Mouse (Mus musculus) embryo, embryonic 11.5 days (tissue): ENCODE data around the gene Kcnh6.

ENCODE experiments used
- DNase-seq: peaks from one replicate; pipeline ENCODE4 v3.0.0-alpha.2; 2012; ENCODE audit warnings: low read depth, low spot score

Gene Kcnh6

DNA sequence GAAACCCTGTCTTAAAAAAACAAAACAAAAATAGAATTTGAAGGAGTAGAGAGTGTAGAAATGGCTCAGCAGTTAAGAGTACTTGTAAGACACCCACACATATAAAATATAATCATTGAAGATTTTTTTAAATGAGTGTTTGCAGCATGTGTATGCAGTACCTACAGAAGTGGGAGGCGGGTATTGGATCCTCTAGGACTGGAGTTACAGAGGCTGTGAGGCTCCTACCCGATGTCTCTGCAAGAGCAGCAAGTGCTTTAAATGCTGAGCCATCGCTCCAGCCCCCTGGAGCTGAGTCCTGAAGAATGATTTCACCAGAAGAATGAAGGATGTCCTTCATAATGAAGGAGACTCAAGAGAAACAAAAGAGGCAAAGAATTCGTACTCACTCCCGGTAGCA lies 55.8 kb downstream of the Kcnh6 start:
- DNase-seq = no peak

DNA sequence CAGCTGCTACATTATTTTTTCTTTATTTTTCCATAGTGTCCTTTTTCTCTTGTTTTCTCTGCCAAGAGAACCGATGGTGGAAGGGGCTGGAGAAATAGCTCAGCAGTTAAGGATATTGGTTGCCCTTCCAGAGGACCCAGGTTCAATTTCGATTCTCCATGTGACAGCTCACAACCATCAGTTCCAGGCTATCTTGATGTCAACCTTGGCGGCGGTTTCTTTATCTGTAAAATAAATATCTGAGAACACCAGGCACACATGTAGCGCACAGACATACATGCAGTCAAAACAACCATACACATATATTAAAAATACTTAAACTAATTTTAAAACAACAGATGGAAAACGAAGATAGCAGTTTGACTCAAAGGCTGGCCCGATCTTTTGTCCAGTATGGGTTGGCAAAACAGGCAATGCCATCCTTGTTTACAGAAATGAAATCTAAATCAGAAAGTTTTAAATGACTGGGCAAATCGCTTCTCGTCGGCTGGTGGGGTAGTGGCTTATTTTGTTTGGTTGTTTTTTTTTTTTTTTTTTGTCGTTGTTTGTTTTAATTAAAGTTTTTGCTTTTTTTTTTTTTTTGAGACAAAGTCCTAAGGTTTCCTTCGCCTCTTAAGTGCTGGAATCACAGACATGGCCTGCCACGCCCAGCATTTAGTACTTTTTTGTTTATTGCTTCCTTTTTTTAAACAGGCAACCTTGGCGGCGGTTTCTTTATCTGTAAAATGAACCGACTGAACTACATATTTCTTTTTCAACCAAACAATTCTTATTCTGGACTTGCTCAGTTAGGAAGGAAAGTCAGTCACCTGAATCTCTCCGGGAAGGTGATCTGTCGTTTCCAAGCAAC lies 57.4 kb downstream of the Kcnh6 start:
- DNase-seq = no peak

DNA sequence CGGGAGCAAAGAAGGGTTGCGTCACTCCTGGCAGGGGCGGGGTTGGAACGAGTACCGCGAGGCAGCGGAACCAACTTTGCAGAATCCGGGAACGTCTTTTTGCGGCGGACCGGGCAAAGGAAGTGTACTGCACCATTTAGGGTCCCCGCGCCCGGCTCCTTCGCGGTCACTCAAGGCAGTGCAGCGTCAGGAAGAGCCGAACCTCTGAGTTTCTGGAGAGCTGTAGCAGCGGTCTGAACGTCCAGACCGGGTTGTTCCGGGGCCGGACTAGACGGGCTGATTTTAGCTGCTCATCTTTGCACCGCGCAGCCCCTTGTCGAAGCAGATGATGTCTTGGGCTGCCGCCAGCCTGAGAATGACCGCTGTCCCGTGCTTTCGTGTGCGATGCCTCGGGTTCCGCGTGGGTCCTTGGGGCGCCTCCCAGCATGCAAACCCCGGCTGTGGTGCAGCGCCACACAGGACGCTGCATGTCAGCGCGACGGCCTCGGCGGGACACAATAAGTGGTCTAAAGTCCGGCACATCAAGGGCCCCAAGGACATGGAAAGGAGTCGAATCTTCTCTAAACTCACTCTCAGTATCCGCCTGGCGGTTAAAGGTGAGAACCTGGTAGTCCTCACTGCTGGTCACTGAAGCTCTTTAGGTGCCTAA lies 58.1 kb downstream of the Kcnh6 start, which contains the start of gene Taco1:
Gene Taco1, plus strand, starts transcription at position 139 of the 649 bp plus-strand sequence.
- DNase-seq = peak; percentile 89

DNA sequence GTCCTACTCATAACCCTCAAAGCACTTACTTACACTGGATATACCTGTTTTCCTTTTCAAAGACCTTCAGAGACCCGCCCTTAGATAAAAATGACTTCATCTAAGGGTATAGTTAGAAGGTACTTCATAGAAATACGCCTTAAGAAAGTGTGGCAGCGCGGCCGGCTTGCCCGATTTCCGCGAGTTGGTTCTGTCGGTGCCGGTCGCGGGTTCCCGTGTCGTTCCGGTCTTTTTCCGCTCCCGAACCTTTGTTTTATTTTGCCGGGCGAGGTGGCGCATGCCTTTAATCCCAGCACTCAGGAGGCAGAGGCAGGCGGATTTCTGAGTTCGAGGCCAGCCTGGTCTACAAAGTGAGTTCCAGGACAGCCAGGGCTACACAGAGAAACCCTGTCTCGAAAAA lies 58.7 kb downstream of the Kcnh6 start:
- peak; percentile 87 for DNase-seq

DNA sequence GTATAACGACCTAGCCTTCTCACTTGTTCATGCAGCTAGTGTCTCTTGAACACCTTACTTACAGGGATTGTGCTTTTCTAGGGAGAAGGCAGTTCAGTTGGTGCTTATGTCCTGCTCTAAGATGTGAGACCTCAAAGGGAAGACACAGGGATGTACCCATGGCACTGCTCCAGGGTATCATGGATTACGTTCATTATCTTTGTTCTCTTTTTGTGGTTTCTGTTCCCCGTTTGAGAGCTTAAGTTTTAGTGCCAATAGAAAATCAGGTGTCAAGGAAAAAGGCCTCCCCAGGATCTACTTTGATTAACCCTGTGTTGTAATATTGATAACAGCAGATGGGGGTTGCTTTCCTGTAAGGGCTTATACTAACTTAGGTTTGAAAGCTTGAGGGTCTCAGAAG lies 65.8 kb downstream of the Kcnh6 start:
- DNase-seq = no peak

DNA sequence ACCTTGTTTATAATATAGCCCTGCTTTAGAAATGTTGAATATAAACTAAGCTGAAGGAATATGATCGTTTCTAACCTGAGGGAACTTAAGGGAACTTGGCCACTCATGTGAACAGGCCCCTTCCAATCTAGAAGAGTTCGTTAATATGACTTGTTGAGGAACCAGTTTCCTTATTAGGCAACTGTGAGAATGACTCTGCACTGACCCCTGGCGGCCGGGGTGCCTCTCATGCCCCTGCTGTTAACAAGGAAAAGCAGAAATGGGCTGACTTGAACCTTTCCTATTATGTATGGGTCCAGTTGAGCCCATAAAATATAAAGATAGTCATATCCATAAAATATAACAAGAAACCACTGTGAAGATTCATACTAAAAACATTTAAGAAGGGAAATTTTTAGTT lies 68.4 kb downstream of the Kcnh6 start:
- DNase-seq = peak; percentile 48
